8 mouse cellular contexts compared by ENCODE assay signal in genomic region chr12:111038976-111039612, GRCm38 (mm10). TPM values are rescaled to one million over a fixed set of nuclear protein-coding genes. Genes with fewer than 3 reads are reported as not detected.
DNase-seq lines count a peak whose midpoint lies in the region; ATAC-seq and TF ChIP-seq lines count a peak whose summit lies in the region.

TSS of gene Rcor1 (plus strand) at chr12:111039351.

- peak; percentile 89 for DNase-seq in Patski (ENCODE audit: low read depth, low spot score)
- peak; percentile 99 for DNase-seq in cerebellum, postnatal 14 days
- peak; percentile 98 to 99 for DNase-seq in frontal cortex, postnatal 14 days (ENCODE audit: low spot score in 2 of 2)
- peak; percentile 94 to 95 for DNase-seq in layer of hippocampus, postnatal 25 days (ENCODE audit: extremely low spot score in 1 of 2, low spot score in 1 of 2)
- peak; percentile 100 for DNase-seq in lung, postnatal 25 days (ENCODE audit: low spot score)
- DNase-seq in retina, embryonic 14.5 days (ENCODE audit: low spot score), result peak; percentile 99
- DNase-seq in thymus, postnatal 4 days, result peak; percentile 99

- H3K27me3 ChIP-seq in Patski, result no peaks in the 10 kb centered on the region
- no peaks in the 10 kb centered on the region for H3K27me3 ChIP-seq in hindbrain, embryonic 13.5 days

- no peaks in the 10 kb centered on the region for H3K9me3 ChIP-seq in hindbrain, embryonic 13.5 days

- peak within 1 kb of the TSS; percentile 99 for H3K4me3 ChIP-seq in hindbrain, embryonic 13.5 days

- in situ Hi-C loops in Patski (cut with MboI; ENCODE audit: low pct_unique_long_range_greater_than_20kb), result no loop called here

- under 1% methylated on average over 68 of the region's 76 CpGs for WGBS in hindbrain, embryonic 13.5 days

- H3K27ac ChIP-seq in hindbrain, embryonic 13.5 days, result peak within 1 kb of the TSS; percentile 99

- H3K36me3 ChIP-seq in hindbrain, embryonic 13.5 days, result peaks cover 4% of the 10 kb centered on the region; the same call in 1 of the 2 replicates

- peaks cover 29% of the 10 kb centered on the region for H3K4me1 ChIP-seq in hindbrain, embryonic 13.5 days (replicated peaks)

- ATAC-seq in Patski, result peak; percentile 93
- peak; percentile 98 for ATAC-seq in hindbrain, embryonic 13.5 days (ENCODE audit: low FRiP score)

- CTCF ChIA-PET in Patski (lab: Charles Lee), result no interaction called here

- peak within 1 kb of the TSS; percentile 96 for H3K4me2 ChIP-seq in hindbrain, embryonic 13.5 days

- peak within 1 kb of the TSS; percentile 88 for H3K9ac ChIP-seq in hindbrain, embryonic 13.5 days

- TF ChIP-seq CTCF in Patski (IDR thresholded peaks at IDR 0.05), result no peak

- POLR2A ChIA-PET in Patski (lab: Charles Lee), result interaction anchor here (0.8 to 1.2 kb wide), 2 partner anchors 23 to 25 kb away, joined by 3 read pairs; no protein-coding TSS in a partner anchor

RNA-seq across cellular contexts. Expression of gene Rcor1, which starts in this region (rescaled TPM):
- polyA plus RNA-seq in Patski (2021), result 30.9 TPM
- polyA plus RNA-seq in hindbrain, embryonic 13.5 days (2015; fragmentation: Nextera tagmentation; extraction: Ambion mirVana), result 5.2 and 5.6 TPM in 2 replicates
- 10 to 100 TPM; 16.8 to 17.9 TPM for total RNA-seq in layer of hippocampus, postnatal 25 days (2021)

Comparison
In these comparisons a context has a peak if more than half of its experiments do, and no peak if none do; other contexts are left out.
1. Peak in every context shown above with its lines: DNase-seq, ATAC-seq, H3K4me3 ChIP-seq and H3K27ac ChIP-seq.